Mouse (Mus musculus) retina, postnatal 7 days (tissue): ENCODE results near the gene Ankdd1a.

Experiments
- DNase-seq: peaks from one replicate; pipeline ENCODE4 v3.0.0-alpha.2; 2012; ENCODE audit warnings: low read depth, low spot score

Gene Ankdd1a

DNA sequence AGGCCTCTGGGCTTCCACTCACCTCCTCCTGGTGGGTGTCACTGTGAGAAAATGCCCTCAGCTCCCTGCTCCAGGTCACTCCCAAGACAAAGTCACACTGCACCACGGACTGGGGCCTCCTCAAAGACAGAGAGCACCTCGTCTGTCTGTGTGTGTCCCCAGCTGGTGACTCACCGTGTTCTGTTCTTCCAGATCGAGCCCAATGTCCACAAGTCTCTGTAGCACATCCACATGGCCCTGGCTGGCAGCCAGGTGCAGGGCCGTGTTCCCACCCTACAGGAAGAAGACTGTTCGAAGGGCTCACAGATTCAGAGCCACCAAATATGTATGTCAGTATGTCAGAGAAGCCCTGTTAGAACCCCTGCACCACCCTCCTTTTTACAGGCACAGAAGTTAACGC is 11.5 kb downstream of the Ankdd1a start:
- no peak for DNase-seq

DNA sequence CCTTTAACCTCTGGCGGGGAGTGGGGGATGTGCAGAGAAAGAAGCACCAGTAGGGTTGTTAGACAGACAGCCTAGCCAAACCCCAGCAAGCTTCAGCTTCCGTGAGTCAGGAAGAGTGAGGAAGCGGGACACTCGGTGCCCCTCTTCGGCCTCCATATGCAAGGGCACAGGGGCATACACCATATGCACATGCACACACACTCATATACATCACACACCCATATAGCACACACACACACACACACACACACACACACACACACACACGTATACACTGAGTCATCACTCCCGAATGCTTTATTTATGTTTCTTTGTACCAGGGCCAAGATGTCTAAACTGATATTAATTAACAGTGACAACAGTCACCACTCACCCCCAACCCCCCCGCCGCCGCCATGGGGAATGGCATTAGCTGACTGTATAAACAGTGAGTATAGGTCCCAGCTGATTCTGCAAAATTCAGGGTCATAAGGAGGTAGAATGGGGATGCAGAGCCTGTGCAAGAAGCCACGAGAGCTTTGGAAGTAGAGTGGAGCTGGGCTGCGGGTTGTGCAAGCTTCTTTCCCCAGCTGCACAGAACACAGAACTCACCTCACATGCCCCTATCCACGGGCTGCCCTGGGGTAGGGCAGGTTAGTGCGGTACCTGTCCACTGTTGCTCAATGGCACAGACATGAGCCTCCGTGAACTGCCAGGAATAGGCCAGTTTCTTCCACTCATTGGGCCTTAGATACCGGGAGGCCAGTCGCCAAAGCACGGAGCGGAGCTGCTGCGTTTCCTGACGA is 17.1 kb downstream of the Ankdd1a start:
- DNase-seq = no peak

DNA sequence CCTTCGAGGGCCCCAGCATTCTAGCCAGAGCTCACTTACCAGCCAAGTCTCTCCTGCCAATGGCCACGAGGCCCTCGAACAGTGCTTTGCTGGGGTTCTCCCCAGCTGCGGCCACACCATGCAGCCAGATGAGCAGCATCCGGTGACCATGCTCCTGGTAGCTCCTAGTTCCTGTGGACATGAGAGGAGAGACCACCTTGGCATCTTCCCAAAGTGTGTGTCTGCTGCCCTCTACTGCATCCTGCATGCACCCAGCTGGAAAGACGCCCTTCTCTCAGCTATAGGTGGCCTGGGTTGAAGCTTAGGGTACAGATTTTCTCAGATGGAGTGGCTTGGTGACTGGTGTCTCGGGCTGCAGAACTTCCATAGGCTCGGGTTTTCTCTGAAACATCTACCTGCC is 17.8 kb downstream of the Ankdd1a start:
- DNase-seq = peak; percentile 17

DNA sequence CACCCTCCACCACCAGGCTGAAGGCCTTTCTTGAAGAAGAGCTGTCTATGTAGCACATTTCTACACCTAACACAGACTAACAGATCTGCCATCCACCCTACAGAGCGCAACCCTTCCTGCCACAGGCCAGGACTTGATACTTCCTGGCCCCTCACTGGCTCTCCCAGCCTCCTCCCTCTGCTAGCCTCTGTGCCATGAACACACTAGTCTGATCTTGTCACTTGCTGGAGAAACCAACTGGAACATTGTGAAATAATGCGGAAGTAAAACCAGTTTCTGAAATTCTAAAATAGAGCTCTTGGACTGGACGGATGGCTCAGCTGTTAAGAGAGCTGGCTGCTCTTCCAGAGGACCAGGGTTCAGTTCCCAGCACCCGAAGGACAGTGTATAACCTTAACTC is 27.1 kb downstream of the Ankdd1a start:
- DNase-seq = no peak

DNA sequence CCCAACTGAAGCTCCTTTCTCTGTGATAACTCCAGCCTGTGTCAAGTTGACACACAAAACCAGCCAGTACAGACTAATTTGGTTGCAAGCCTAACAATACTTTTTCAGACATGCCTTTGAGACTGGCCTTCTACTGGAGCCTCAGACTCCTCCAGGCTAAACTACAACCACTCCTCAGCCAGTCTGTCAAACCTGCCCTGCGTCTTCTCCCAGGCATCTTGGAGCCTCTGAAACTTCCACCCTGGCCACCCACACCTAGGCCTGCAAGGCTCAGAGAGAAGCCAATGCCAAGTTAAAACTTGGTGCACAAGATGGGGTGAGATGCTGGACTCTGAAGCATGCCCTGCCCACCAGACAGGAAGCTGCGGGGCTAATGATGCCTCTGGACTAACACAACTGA is 27.6 kb downstream of the Ankdd1a start:
- DNase-seq = no peak

DNA sequence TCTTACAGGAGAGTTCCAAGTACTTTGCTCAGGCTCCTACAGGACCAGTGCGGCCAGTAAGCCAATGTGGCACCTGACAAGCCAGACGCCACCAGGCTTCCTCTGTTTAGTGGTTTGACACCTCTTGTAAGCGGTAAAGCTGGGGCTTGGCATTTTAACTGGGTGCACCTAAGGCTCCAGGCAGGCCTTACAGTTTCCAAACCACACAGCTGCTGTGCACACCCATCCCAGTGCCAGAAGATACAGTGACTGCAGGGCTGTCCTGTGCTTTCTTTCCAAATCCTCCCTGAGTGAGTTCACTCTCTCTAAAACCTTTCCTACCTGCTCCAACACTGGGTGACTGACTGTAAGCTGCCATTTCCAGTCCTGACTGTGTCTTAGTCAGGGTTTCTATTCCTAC is 28.5 kb downstream of the Ankdd1a start:
- DNase-seq = no peak

DNA sequence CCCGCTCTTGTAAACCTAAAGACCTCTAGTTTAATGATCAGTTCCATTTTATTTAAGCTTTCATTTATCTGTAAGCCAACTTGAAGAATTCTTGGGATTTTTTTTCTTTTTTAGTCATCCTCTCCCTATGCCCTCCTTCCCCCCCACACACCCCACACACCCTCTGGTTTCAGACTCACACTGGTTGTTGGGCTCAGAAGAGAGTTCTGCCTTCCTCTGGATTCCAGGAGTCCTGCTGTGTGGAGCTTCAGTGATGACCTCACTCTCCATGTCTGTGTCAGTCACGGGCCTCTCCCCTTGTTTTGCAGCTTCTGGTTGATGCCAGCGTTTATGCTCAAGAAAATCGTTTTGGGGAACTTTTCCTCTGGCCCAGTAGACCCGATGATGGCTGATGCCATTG is 39.9 kb downstream of the Ankdd1a start:
- no peak for DNase-seq

DNA sequence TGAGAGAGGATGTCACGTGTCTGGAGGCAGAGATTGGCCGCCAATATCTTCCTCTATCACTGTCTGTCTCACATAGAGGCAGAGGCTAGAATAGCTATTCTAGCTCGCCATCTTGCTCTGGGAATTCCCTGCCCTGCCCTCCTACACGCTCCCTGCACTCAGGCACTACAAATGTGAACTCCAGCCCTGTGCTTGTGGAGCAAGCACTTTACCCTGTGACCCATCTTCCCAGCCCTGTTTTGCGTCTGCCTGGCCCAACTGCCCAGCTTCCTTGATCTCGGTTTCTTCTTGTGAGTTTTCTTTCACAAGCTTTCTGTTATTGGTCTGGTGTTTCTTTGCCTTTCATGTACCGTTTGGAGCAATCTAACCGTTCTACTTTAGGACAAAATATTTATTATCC is 40.8 kb downstream of the Ankdd1a start:
- no peak for DNase-seq

DNA sequence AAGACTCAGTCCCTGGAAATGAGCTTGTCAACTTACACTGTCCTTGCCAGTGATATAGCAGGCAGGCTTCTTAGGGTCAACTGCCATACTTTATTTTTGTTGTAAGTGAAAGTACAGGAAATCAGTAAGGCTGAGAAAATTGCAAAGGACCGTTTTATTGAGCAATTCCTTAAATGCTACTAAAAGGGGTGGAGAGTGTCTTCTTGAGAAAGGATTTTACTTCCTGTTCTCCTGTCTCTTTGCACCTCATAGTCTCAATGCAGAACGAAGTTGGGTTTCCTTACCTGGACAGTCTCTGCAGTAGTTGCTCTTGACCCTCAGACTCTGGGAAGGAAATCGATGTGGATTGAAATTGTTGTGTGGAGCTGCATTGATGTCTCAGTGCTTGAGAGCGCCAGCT is 47.2 kb downstream of the Ankdd1a start:
- DNase-seq = no peak

DNA sequence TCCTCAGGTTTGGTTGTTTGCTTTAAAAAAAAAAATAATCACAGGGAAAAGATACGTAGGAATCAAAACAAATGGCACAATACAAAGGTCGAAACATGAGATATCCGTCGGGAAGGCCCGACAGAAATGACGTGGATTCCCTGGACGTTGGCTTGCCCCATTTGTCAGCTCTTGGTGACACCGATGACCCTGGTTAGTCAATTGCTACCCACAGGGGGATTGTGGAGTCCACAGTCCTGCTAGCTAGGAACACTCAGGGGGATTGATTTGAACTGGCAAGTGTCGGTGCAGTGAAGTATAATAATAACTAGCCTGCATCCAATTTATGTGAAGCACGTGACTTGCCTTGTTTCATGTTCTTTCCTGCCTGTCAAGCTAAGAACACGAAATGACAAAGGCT is 52.3 kb downstream of the Ankdd1a start:
- no peak for DNase-seq

DNA sequence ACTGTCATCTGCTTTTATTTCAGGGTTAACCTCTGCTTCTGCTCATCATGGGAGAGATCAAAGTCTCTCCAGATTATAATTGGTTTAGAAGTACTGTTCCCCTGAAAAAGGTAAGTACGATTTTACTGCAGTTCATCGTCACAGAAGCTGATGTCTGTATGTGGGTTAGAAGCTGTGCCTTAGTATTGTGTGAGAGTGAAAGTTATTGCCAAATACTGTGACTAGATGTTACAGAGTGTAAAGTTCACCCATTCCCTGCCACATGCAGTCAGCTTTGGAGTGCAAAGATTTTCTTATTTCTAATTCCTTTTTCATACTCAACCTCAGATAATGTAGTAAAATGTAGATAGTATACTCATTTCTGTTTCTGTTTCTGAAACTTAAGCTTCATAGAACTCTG is 54.8 kb downstream of the Ankdd1a start:
- no peak for DNase-seq

DNA sequence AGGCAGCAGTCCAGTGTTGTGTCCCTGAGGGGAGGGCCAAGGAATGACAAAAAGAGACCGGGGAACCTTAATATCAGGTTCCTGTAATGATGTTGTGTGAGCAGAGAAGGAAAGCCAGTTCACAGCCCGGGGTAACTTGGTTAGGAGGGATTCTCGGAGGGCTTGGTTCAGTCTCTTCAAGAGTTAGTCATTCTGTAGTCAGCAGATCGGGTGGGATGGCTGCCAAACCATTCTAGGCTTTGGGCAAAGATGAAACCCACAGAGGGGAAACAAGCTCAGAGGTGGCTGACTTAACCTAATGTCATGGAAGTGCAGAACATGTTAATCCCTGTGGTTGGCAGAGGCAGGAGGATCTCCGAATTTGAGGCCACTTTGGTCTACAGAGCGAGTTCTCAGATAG is 55.8 kb downstream of the Ankdd1a start:
- DNase-seq = no peak

DNA sequence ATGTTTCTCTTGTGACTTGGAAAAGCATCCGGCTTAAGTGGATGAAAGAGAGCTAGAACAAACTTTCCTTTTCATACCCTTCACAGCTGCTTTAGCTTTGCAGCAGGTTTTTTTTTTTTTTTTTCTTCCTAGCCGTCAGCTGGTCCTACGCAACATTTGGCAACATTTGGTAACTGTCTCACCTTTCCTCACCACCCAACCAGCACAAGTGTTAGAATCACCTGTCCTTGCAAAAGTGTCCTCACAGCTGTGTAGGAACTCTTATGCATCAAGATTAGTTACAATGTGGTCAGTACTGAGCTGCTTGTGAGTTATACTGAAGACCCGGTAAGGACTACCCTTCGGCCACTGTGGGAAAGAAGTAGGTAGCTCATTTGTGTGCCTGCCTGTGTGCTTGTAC is 57.4 kb downstream of the Ankdd1a start:
- DNase-seq = no peak

DNA sequence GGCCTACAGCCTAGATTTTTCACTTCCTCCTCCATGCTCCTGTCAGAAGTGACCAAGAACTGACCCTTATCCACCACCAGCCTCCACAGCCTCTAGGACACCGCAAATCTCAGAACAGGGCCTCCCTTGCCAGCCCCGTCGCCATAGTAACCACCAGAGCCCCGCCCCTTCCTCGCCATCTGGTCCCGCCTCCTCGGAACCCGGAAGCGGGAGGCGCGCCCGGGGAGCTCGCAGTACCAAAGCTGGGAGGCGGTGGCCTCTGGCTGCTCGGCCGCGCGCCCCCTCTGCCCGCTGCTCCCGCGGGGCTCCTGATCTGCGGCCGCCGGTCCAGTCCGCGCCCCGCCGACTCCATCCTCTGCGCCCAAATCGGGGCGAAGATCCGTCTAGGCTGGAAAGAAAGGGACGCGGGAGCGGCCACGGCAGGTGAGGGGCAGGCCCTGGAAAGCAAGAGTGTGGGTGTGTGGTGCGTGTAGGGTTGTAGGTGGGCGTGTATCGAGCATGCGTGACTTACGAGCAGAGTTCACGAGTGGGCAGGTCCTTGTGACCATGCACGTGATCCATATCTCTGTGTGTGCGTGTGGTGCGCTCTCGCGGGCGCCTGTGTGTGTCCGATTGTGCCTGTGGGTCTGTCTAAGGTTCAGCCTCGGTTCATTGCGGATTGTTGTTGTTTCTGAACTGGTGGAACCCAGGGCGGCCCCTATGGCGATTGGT is 59.1 kb downstream of the Ankdd1a start, which contains the start of gene Spg21:
TSS of gene Spg21 (plus strand) at position 216 of the 711 bp plus-strand sequence.
- DNase-seq = peak; percentile 89

DNA sequence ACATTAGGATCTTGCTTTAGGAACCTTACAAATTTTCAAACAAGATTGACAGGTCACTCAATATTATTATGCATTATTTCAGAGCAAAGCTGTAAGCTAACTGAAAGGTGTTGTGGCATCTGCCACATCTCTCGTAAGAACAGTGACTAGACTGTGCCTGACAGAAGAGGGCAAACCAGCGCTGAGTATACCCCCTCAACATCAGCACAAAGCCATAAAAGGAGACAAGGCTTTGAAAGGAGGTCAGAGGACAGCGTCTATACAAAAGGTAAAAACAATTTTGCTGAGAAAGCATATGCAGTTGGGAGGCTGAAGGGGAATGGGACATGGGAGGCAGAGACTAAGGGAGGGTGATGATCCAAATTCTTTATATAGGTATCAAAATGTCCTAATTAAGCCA is 59.8 kb downstream of the Ankdd1a start:
- no peak for DNase-seq

DNA sequence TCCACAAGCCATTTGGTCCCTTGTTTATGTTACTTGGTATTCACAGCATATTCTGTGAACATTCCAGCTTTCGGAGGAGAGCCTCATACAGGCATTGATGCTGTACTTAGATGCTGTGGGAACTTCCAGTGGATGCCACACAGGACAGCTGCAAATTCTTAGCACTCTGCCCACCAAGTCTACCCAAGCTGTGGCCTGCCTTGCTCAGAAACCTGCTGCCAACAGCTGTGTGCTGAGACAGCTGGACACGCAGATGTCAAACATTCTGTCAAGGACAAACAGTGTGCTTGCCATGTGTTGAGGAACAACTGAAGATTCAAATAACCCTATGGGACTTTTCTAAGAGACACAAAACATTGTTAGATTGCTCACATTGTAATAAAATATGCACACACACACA is 61.0 kb downstream of the Ankdd1a start:
- no peak for DNase-seq

DNA sequence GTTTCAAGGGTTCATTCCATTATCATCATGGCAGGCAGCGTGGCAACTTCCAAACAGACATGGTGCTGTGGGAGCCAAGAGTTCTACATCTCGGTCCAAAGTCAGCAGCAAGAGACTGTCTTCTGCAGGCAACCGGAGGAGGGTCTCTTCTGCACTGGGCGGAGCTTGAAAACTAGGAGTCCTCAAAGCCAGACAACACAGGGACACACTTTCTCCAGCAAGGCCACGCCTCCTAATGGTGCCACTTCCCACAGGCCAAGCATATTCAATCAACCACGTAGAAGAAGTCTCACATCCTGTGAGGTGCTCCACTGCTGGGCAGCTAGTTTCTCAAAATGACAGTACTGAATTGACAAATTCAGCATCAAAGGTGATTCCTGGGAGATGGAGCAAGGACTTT is 72.0 kb downstream of the Ankdd1a start:
- no peak for DNase-seq

DNA sequence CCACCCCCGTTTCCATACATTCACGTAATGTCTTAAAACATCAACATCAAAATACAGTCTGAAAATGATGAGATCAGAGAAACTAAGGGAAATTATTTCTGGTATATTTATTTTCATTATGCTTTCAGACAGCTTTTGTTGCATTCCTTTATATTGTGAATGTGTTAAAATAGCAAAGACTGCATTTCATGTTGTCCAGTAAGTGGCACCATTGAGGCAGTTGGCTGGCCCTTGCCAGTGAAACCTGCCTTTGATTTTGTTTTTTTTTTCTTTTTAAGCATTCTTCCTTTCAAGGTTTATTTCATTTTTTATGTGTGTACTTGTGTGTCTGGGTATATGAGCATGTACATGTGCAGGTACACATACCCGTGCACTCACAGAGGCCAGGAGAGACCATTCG is 75.3 kb downstream of the Ankdd1a start:
- DNase-seq = no peak
